Mouse (Mus musculus): Measurements from ENCODE around the gene Gatc.
A peak's percentile ranks its signal among the peaks of the same experiment; 100 is the strongest.

GRCm38 (mm10) chr5:115300035-115300744 lies 40.8 kb downstream of the Gatc start:
- TF ChIP-seq CTCF (IDR thresholded peaks at IDR 0.05; ENCODE audit: borderline replicate concordance, insufficient read depth, low read depth, low read length): peak; percentile 39; the same call in 1 of the 2 replicates
- TF ChIP-seq POLR2A (IDR thresholded peaks at IDR 0.05; ENCODE audit: borderline replicate concordance, insufficient read depth, low read length): no peak
